Mouse (Mus musculus) bone marrow macrophage, adult 2 months (primary cell): ENCODE data around the gene Rln3. TPM values are rescaled to one million over a fixed set of nuclear protein-coding genes. Genes with fewer than 3 reads are reported as not detected.

Experiments used
- H3K27ac ChIP-seq: 2 replicates; pipeline ENCODE4 v1.5.1; 2012; ENCODE audit warnings: low read depth, low read length; ENCODE audit not compliant: insufficient read depth
- H3K4me1 ChIP-seq: 2 replicates; pipeline ENCODE4 v1.6.1; 2012; ENCODE audit warnings: low read length; ENCODE audit not compliant: control insufficient read depth, insufficient read depth
- H3K4me3 ChIP-seq: 2 replicates; pipeline ENCODE4 v1.5.1; 2012; ENCODE audit warnings: mild to moderate bottlenecking, low read length, moderate library complexity; ENCODE audit not compliant: insufficient read depth
- CTCF ChIP-seq: IDR thresholded peaks from 2 replicates; pipeline ENCODE4 v1.5.1; 2012; ENCODE audit warnings: low read depth, mild to moderate bottlenecking, low read length, moderate library complexity
- POLR2A ChIP-seq: IDR thresholded peaks from 2 replicates; pipeline ENCODE4 v1.6.1; 2012; ENCODE audit warnings: mild to moderate bottlenecking, low read depth, low read length, borderline replicate concordance
- polyA plus RNA-seq: library from polyadenylated mRNA; stranded (reverse); fragments of >200 nt; gene quantifications from 2 replicates; pipeline ENCODE4 v1.2.4, GENCODE M21; 2012; ENCODE audit not compliant: missing spikeins, insufficient read depth, insufficient read length

The Rln3 gene
- polyA plus RNA-seq, 1 experiment = not detected

GRCm38 (mm10) chr8:84024171-84024570 is 20.6 kb downstream of the Rln3 start:
- TF ChIP-seq POLR2A (no peak), CTCF (peak; percentile 87)
- no peak overlapping the region for H3K4me3 ChIP-seq
- H3K4me1 ChIP-seq = peaks cover 4% of the 10 kb centered on the region; the same call in 1 of the 2 replicates
- H3K27ac ChIP-seq = no peak overlapping the region

DNA sequence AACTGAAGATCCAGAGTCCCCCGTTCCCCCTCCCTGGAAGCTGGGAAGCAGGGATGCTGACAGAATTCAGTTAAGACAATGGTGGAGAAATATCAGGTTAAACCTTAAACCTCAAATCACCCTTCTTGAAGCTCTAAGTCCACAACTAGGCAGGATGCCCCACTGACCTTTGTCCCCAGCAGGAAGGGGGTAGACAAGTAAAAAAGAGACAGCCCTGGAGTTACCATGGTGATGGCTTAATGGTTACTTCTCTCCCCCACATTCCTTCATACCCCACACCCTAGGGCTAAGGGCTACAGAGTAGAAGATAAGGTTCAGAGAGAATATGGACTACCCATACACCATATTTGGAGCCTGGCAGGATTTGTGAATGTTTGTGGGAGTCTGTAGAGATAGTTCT is 21.2 kb downstream of the Rln3 start:
- no peak for TF ChIP-seq POLR2A
- Histone ChIP-seq H3K27ac (no peak overlapping the region), H3K4me1 (peaks cover 4% of the 10 kb centered on the region; the same call in 1 of the 2 replicates), H3K4me3 (no peak overlapping the region)

- no peak overlapping the region for H3K27ac ChIP-seq
- TF ChIP-seq CTCF (no peak), POLR2A (no peak)
- H3K4me1 ChIP-seq = peaks cover 4% of the 10 kb centered on the region; the same call in 1 of the 2 replicates
- H3K4me3 ChIP-seq = no peak overlapping the region
Observed at GRCm38 (mm10) chr8:84023085-84023484, 21.7 kb downstream of the Rln3 start.

DNA sequence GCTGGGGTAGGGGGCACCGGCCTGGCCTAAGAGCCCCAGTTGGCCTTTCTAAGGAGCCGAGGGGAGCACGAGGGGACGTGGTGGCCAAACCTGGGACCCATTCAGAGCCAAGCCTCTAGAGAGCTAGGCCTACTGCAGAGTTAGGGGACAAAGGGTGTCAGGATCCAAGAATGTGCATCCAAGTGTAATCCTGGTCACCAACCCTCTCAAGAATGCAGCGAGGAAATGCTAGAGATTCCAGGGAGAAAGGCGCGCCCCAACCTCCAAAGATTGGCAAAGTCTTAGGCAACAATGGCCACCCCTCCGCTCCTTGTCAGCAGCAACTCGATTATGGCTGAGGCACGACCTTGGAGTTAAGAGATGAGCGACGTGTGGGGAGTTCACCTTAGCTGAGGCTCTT is 23.2 kb downstream of the Rln3 start:
- Histone ChIP-seq H3K27ac (no peak overlapping the region), H3K4me3 (no peak overlapping the region), H3K4me1 (peaks cover 4% of the 10 kb centered on the region; the same call in 1 of the 2 replicates)
- TF ChIP-seq CTCF (no peak), POLR2A (no peak)

GRCm38 (mm10) chr8:84021096-84021495 is 23.7 kb downstream of the Rln3 start, which contains the start of gene Palm3:
Gene Palm3, plus strand, starts transcription at chr8:84021471.
- Histone ChIP-seq H3K27ac (no peak within 1 kb of the TSS), H3K4me1 (peaks cover 4% of the 10 kb centered on the region; the same call in 1 of the 2 replicates), H3K4me3 (no peak within 1 kb of the TSS)
- TF ChIP-seq POLR2A (no peak), CTCF (no peak)

DNA sequence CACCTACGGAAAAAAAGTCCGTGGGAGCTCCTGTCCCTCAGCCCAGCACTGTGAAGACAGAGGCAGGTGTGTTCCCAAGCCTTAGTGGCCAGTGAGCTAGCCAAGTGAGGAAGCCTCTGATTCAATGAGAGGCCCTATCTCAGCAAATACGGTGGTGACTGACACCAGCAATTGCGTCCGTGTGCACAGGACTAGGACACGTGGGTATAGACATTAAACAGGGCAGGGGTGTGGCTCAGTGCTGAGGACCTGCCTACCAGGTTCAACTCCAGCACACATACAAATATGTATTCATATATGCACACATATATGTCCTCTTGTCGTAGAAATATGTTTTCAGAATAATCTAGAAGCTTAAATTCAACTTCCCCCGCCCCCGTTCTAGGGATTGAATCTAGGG is 25.1 kb downstream of the Rln3 start:
- Histone ChIP-seq H3K4me3 (no peak overlapping the region), H3K4me1 (peaks cover 4% of the 10 kb centered on the region; the same call in 1 of the 2 replicates), H3K27ac (no peak overlapping the region)
- no peak for TF ChIP-seq POLR2A

- Histone ChIP-seq H3K4me1 (peaks cover 7% of the 10 kb centered on the region), H3K4me3 (no peak overlapping the region), H3K27ac (no peak overlapping the region)
- no peak for TF ChIP-seq POLR2A
- no peak for TF ChIP-seq CTCF
Observed at GRCm38 (mm10) chr8:84015833-84016232, 29.0 kb downstream of the Rln3 start.

- Histone ChIP-seq H3K4me3 (peak overlapping the region; percentile 55; the same call in 1 of the 2 replicates), H3K4me1 (peaks cover 7% of the 10 kb centered on the region), H3K27ac (no peak overlapping the region)
- TF ChIP-seq CTCF = no peak
- no peak for TF ChIP-seq POLR2A
Observed at GRCm38 (mm10) chr8:84012499-84013165, 32.2 kb downstream of the Rln3 start.

DNA sequence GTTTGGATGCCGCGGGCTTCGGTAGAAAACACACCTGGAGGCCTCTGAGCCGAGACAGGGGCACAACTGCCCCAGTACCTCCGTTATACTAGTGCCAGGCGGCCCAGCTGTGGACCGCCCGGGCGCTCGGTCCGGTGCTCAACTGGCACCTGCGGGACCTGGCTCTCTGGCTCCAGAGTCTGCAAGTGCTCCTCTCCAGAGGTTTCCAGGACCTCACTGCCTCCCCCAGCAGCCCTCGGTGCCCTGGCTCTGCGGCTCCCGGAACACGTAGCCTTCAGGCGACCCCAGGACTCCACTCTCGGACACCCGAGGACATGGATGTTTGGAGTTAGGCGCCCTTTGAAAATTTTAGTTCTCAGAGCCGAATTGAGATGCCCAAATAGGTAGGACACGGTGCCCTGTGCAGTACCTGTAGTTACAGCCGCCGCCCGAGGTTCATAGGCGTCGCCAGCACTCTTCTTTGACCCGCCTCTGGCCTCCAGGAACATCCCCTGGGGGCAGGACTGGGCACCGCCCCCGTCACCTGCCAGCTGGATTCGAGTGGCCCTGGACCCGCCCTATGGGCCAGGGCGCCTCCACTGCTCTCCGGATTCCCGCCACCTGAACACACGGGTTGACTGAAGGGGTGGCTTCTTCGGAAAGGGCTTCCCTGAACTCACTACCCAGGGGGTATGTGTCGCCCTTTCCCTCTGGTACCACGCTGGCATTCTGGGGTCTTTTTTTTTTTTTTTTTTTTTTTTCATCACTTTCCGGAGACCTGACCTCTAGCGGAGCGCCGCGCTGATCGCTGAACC is 32.9 kb downstream of the Rln3 start, which contains the start of gene 2210011C24Rik:
Gene 2210011C24Rik (minus strand): TSS at position 467 of the 794 bp plus-strand sequence.
- TF ChIP-seq CTCF = no peak
- TF ChIP-seq POLR2A = no peak
- Histone ChIP-seq H3K4me1 (peaks cover 7% of the 10 kb centered on the region), H3K4me3 (peak within 1 kb of the TSS; percentile 55), H3K27ac (no peak within 1 kb of the TSS)
